Mouse (Mus musculus) olfactory bulb, adult 2 months (tissue): Measurements from ENCODE around the gene Mogs. TPM values are rescaled to one million over a fixed set of nuclear protein-coding genes. Genes with fewer than 3 reads are reported as not detected.

Experiments
- H3K27ac ChIP-seq: fragments of 200-500 bp; 2 replicates; pipeline ENCODE4 v1.5.1; 2012; ENCODE audit warnings: low read depth, low read length; ENCODE audit not compliant: insufficient read depth
- H3K4me1 ChIP-seq: fragments of 200-500 bp; 2 replicates; pipeline ENCODE4 v1.6.1; 2012; ENCODE audit warnings: low read length; ENCODE audit not compliant: control insufficient read depth, insufficient read depth
- H3K4me3 ChIP-seq: fragments of 200-500 bp; 2 replicates; pipeline ENCODE4 v1.5.1; 2012; ENCODE audit warnings: mild to moderate bottlenecking, low read depth, low read length, moderate library complexity; ENCODE audit not compliant: insufficient read depth
- CTCF ChIP-seq: fragments of 200-500 bp; IDR thresholded peaks from 2 replicates; pipeline ENCODE4 v1.5.1; 2012; ENCODE audit warnings: low read depth, mild to moderate bottlenecking, low read length, moderate library complexity; ENCODE audit not compliant: insufficient read depth
- POLR2A ChIP-seq: fragments of 200-500 bp; IDR thresholded peaks from 2 replicates; pipeline ENCODE4 v1.6.1; 2012; ENCODE audit warnings: mild to moderate bottlenecking, low read depth, low read length, moderate library complexity; ENCODE audit not compliant: insufficient read depth
- WGBS: fragments of 180-500 bp; shearing (Covaris S2); methylation state at CpG from one replicate; pipeline ENCODE4 v1.1.7; 2018; 5-methylcytosine and 5-hydroxymethylcytosine counted together
- polyA plus RNA-seq: library from polyadenylated mRNA; stranded (reverse); fragments of >200 nt; gene quantifications from 2 replicates; pipeline ENCODE4 v1.2.4, GENCODE M21; 2012; ENCODE audit warnings: low replicate concordance; ENCODE audit not compliant: missing spikeins, insufficient read depth, insufficient read length

Gene Mogs
- polyA plus RNA-seq, 1 experiment, result not detected

- Histone ChIP-seq H3K4me1 (peaks cover 17% of the 10 kb centered on the region), H3K27ac (peak within 1 kb of the TSS; percentile 96), H3K4me3 (peak within 1 kb of the TSS; percentile 80)
- WGBS, result under 1% methylated on average over 58 of the region's 58 CpGs
- peak; percentile 70 for TF ChIP-seq POLR2A
- TF ChIP-seq CTCF, result peak; percentile 46; the same call in 1 of the 2 replicates
Observed at GRCm38 (mm10) chr6:83165607-83166242, 50.4 kb downstream of the Mogs start, which contains the start of gene Dctn1. TSS of gene Dctn1 (plus strand) at chr6:83165920.

DNA sequence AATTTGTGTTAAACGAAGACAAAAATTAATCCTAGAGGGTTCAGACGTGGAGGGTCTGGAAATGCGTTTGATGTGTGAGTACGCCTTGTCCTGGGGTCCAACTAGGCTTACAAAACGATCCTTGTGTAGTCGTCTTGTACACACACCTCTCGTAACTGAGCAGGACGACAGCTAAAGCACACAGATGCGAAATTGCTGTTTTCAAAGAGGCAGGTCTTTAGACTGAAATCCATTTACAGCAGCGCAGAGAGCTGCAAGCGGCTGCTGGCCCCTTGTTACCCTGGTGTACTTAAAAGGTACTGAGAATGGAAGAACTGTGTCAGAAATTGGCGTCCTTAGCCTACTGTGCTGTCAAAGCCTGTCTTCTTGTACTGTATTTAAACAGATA lies 50.9 kb downstream of the Mogs start:
- no peak for TF ChIP-seq CTCF
- Histone ChIP-seq H3K4me3 (peak overlapping the region; percentile 80), H3K27ac (peak overlapping the region; percentile 18), H3K4me1 (peaks cover 20% of the 10 kb centered on the region)
- WGBS, result under 1% methylated on average over 12 of the region's 12 CpGs

Other genes starting within 250 kb of the Mogs start
- not detected in 2 replicates for gene Sema4f, start 175.7 kb upstream of the Mogs start, polyA plus RNA-seq
- gene M1ap, start 168.6 kb upstream of the Mogs start, polyA plus RNA-seq, result not detected in 2 replicates
- gene Dok1, start 82.0 kb upstream of the Mogs start, polyA plus RNA-seq, result not detected in 2 replicates
- not detected in 2 replicates for gene Loxl3, start 81.3 kb upstream of the Mogs start, polyA plus RNA-seq
- not detected in 2 replicates for gene Aup1, start 61.0 kb upstream of the Mogs start, polyA plus RNA-seq
- not detected in 2 replicates for gene Htra2, start 60.2 kb upstream of the Mogs start, polyA plus RNA-seq
- not detected in 2 replicates for gene Dqx1, start 57.7 kb upstream of the Mogs start, polyA plus RNA-seq
- not detected in 2 replicates for gene Tlx2, start 45.2 kb upstream of the Mogs start, polyA plus RNA-seq
- gene Pcgf1, start 37.6 kb upstream of the Mogs start, polyA plus RNA-seq, result not detected in 2 replicates
- gene Lbx2, start 29.1 kb upstream of the Mogs start, polyA plus RNA-seq, result not detected in 2 replicates
- not detected in 2 replicates for gene Ccdc142, start 13.9 kb upstream of the Mogs start, polyA plus RNA-seq
- gene Gm42688, start 13.9 kb upstream of the Mogs start, polyA plus RNA-seq, result not detected in 2 replicates
- not detected in 2 replicates for gene Mrpl53, start 6.5 kb upstream of the Mogs start, polyA plus RNA-seq
- gene Wbp1, start 6.1 kb downstream of the Mogs start, polyA plus RNA-seq, result not detected in 2 replicates
- not detected in 2 replicates for gene Ino80b, start 9.9 kb downstream of the Mogs start, polyA plus RNA-seq
- not detected in 2 replicates for gene Rtkn, start 20.0 kb downstream of the Mogs start, polyA plus RNA-seq
- gene Wdr54, start 40.9 kb downstream of the Mogs start, polyA plus RNA-seq, result not detected in 2 replicates
- gene 1700003E16Rik, start 40.9 kb downstream of the Mogs start, polyA plus RNA-seq, result not detected in 2 replicates
- gene Dctn1, start 50.4 kb downstream of the Mogs start, polyA plus RNA-seq, result 187 TPM in 1 of 2 replicates, not detected in the other
- not detected in 2 replicates for gene Slc4a5, start 104.3 kb downstream of the Mogs start, polyA plus RNA-seq
- gene Mthfd2, start 210.4 kb downstream of the Mogs start, polyA plus RNA-seq, result not detected in 2 replicates
- not detected in 2 replicates for gene Mob1a, start 210.5 kb downstream of the Mogs start, polyA plus RNA-seq
- not detected in 2 replicates for gene Bola3, start 233.7 kb downstream of the Mogs start, polyA plus RNA-seq